Mouse (Mus musculus) midbrain, postnatal 0 days (tissue): ENCODE results near the gene Wnt5b. TPM values are rescaled to one million over a fixed set of nuclear protein-coding genes. Genes with fewer than 3 reads are reported as not detected.

Experiments
- ATAC-seq: fragments of 200-750 bp; cut with Nextera tagmentation; 2 replicates; pipeline ENCODE4 v1.8.0; 2017; ENCODE audit warnings: moderate number of reproducible peaks, mild to moderate bottlenecking, moderate TSS enrichment, moderate library complexity; ENCODE audit not compliant: low FRiP score
- DNase-seq: peaks from one replicate; pipeline ENCODE4 v3.0.0-alpha.2; 2015; ENCODE audit warnings: low spot score
- H3K27ac ChIP-seq: fragments of 300-500 bp; sonication (generic); 2 replicates; pipeline ENCODE4 v1.5.1; 2014; ENCODE audit warnings: low read depth, mild to moderate bottlenecking, low read length, mixed read lengths
- H3K27me3 ChIP-seq: fragments of 300-500 bp; sonication (generic); 2 replicates; pipeline ENCODE4 v1.6.1; 2014; ENCODE audit warnings: low read length, control low read depth, mixed read lengths; ENCODE audit not compliant: insufficient read depth
- H3K36me3 ChIP-seq: fragments of 300-500 bp; sonication (generic); 2 replicates; pipeline ENCODE4 v1.6.1; 2014; ENCODE audit warnings: low read length, control low read depth, mixed read lengths; ENCODE audit not compliant: insufficient read depth
- H3K4me1 ChIP-seq: fragments of 300-500 bp; sonication (generic); 2 replicates; pipeline ENCODE4 v1.6.1; 2014; ENCODE audit warnings: mild to moderate bottlenecking, control low read depth, antibody characterized with exemption, low read length, mixed read lengths; ENCODE audit not compliant: insufficient read depth
- H3K4me2 ChIP-seq: fragments of 300-500 bp; sonication (generic); 2 replicates; pipeline ENCODE4 v1.6.1; 2014; ENCODE audit warnings: low read depth, mild to moderate bottlenecking, low read length, mixed read lengths; ENCODE audit not compliant: poor library complexity, severe bottlenecking
- H3K4me3 ChIP-seq: fragments of 300-500 bp; sonication (generic); 2 replicates; pipeline ENCODE4 v1.5.1; 2014; ENCODE audit warnings: low read depth, mild to moderate bottlenecking, low read length, moderate library complexity
- H3K9ac ChIP-seq: fragments of 300-500 bp; sonication (generic); replicated peaks from 2 replicates; pipeline ENCODE4 v1.6.1; 2014; ENCODE audit warnings: mild to moderate bottlenecking, low read length, moderate library complexity, mixed read lengths; ENCODE audit not compliant: poor library complexity, severe bottlenecking
- H3K9me3 ChIP-seq: fragments of 300-500 bp; sonication (generic); 2 replicates; pipeline ENCODE4 v1.6.1; 2016; ENCODE audit warnings: low read length, control low read depth
- CTCF ChIP-seq: IDR thresholded peaks from 2 replicates; pipeline ENCODE4 v1.5.1; 2016; ENCODE audit warnings: antibody characterized with exemption, mild to moderate bottlenecking
- WGBS: fragments of 180-500 bp; shearing (Covaris S2); extraction: QIAGEN DNeasy Blood & Tissue Kit; methylation state at CpG from one replicate; pipeline ENCODE4 v1.1.7; 2014; 5-methylcytosine and 5-hydroxymethylcytosine counted together
- polyA plus RNA-seq: library from polyadenylated mRNA; unstranded; fragments of >200 nt; fragmentation: Nextera tagmentation; extraction: Ambion mirVana; gene quantifications from 2 replicates; pipeline ENCODE4 v1.2.1, GENCODE M21; 2015
- total RNA-seq: library from RNA; depleted of rRNA; stranded (reverse); fragments of >200 nt; gene quantifications from 2 replicates; pipeline ENCODE4 v1.2.3, GENCODE M21; 2014

Gene Wnt5b
- total and polyA plus RNA-seq, 2 experiments from 2014 or later = 1.6 to 2.1 TPM

GRCm38 (mm10) chr6:119412588-119412987, 131.6 kb downstream of the Wnt5b start:
- WGBS = 89% methylated on average over 4 of the region's 4 CpGs
- H3K36me3 ChIP-seq = no peaks in the 10 kb centered on the region
- TF ChIP-seq CTCF = no peak
- H3K4me3 ChIP-seq = no peak overlapping the region
- DNase-seq = no peak
- no peaks in the 10 kb centered on the region; the same call in 1 of the 2 replicates for H3K27me3 ChIP-seq
- H3K4me2 ChIP-seq = no peak overlapping the region
- H3K27ac ChIP-seq = no peak overlapping the region
- no peaks in the 10 kb centered on the region for H3K4me1 ChIP-seq
- no peak overlapping the region for H3K9ac ChIP-seq
- ATAC-seq = no peak
- H3K9me3 ChIP-seq = no peaks in the 10 kb centered on the region

- DNase-seq (no peak), ATAC-seq (no peak)
- Histone ChIP-seq H3K4me1 (no peaks in the 10 kb centered on the region), H3K27me3 (no peaks in the 10 kb centered on the region; the same call in 1 of the 2 replicates), H3K9ac (no peak overlapping the region), H3K27ac (no peak overlapping the region), H3K4me2 (no peak overlapping the region), H3K36me3 (no peaks in the 10 kb centered on the region), H3K9me3 (no peaks in the 10 kb centered on the region), H3K4me3 (no peak overlapping the region)
- no peak for TF ChIP-seq CTCF
- 89% methylated on average over 3 of the region's 3 CpGs for WGBS
Measured at GRCm38 (mm10) chr6:119411511-119411910, 132.6 kb downstream of the Wnt5b start.

- no peaks in the 10 kb centered on the region for H3K9me3 ChIP-seq
- H3K4me1 ChIP-seq = no peaks in the 10 kb centered on the region
- no peaks in the 10 kb centered on the region for H3K36me3 ChIP-seq
- H3K4me3 ChIP-seq = no peak overlapping the region
- TF ChIP-seq CTCF = no peak
- no peak for DNase-seq
- H3K27me3 ChIP-seq = no peaks in the 10 kb centered on the region; the same call in 1 of the 2 replicates
- no peak overlapping the region for H3K9ac ChIP-seq
- no peak overlapping the region for H3K27ac ChIP-seq
- 44% methylated on average over 1 of the region's 1 CpGs for WGBS
- no peak overlapping the region for H3K4me2 ChIP-seq
- no peak for ATAC-seq
Measured at GRCm38 (mm10) chr6:119409766-119410165, 134.4 kb downstream of the Wnt5b start.

- WGBS = 70% methylated on average over 9 of the region's 9 CpGs
- TF ChIP-seq CTCF = no peak
- Histone ChIP-seq H3K4me2 (no peak overlapping the region), H3K27ac (no peak overlapping the region), H3K4me1 (no peaks in the 10 kb centered on the region), H3K9me3 (no peaks in the 10 kb centered on the region), H3K27me3 (no peaks in the 10 kb centered on the region), H3K9ac (no peak overlapping the region), H3K36me3 (no peaks in the 10 kb centered on the region), H3K4me3 (no peak overlapping the region)
- DNase-seq (no peak), ATAC-seq (no peak)
Measured at GRCm38 (mm10) chr6:119408582-119408981, 135.6 kb downstream of the Wnt5b start.

- H3K9ac ChIP-seq = no peak overlapping the region
- WGBS = 59% methylated on average over 6 of the region's 6 CpGs
- no peaks in the 10 kb centered on the region for H3K36me3 ChIP-seq
- TF ChIP-seq CTCF = no peak
- H3K4me3 ChIP-seq = no peak overlapping the region
- ATAC-seq (no peak), DNase-seq (no peak)
- no peaks in the 10 kb centered on the region for H3K27me3 ChIP-seq
- no peaks in the 10 kb centered on the region for H3K9me3 ChIP-seq
- no peaks in the 10 kb centered on the region for H3K4me1 ChIP-seq
- H3K27ac ChIP-seq = no peak overlapping the region
- H3K4me2 ChIP-seq = no peak overlapping the region
Measured at GRCm38 (mm10) chr6:119407818-119408217, 136.3 kb downstream of the Wnt5b start.

GRCm38 (mm10) chr6:119406528-119406927, 137.6 kb downstream of the Wnt5b start:
- Histone ChIP-seq H3K36me3 (no peaks in the 10 kb centered on the region), H3K4me2 (no peak overlapping the region), H3K9me3 (no peaks in the 10 kb centered on the region), H3K9ac (no peak overlapping the region), H3K27me3 (no peaks in the 10 kb centered on the region), H3K4me1 (no peaks in the 10 kb centered on the region), H3K4me3 (no peak overlapping the region), H3K27ac (no peak overlapping the region)
- 90% methylated on average over 8 of the region's 8 CpGs for WGBS
- no peak for TF ChIP-seq CTCF
- DNase-seq (no peak), ATAC-seq (no peak)
